Mouse (Mus musculus) testis, adult 2 months (tissue): Measurements from ENCODE around the gene Urb1.

Experiments
- CTCF ChIP-seq: fragments of 200-500 bp; IDR thresholded peaks from 2 replicates; pipeline ENCODE4 v1.5.1; 2012; ENCODE audit warnings: low read depth, mild to moderate bottlenecking, inconsistent platforms, low read length, moderate library complexity; ENCODE audit not compliant: control insufficient read depth, insufficient read depth, insufficient replicate concordance
- POLR2A ChIP-seq: fragments of 200-500 bp; IDR thresholded peaks from 2 replicates; pipeline ENCODE4 v1.6.1; 2012; ENCODE audit warnings: low read depth, mild to moderate bottlenecking, inconsistent platforms, low read length, moderate library complexity; ENCODE audit not compliant: control insufficient read depth

DNA sequence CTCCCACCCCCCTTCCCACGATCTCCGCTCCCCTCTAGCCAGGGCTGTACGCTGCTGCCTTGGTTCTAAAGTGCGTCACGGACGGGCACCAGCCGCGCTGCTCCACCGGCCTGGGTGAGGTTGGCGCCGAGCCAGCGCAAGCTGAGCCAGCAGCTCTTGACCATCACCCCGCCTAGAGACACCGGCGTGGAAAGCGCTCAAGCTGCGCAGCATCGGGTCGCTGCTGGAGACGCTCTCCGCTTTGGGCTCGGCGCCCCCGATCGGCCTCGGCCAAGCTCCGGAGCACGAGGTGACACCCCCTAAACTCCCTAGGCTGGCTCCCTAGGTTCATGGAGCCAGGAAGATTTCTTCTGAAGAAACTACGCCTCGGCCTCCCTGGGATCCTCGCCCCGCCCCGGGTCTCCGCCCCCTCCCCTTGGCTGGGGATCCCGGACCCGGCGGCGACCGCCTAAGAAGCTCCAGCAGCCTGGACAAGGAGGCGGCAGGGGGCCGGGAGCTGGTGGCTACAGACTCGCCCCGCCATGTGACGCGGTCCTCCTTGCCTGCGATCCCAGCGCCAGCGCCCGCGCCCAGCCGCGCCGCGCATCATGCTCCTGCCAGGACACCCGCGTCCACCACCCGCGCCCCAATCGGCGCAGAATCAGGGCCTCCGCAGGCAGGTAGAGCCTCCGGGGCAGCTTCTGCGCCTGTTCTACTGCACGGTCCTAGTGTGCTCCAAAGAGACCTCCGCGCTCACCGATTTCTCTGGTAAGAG is 20.6 kb upstream of the Urb1 start:
- TF ChIP-seq POLR2A: no peak
- no peak for TF ChIP-seq CTCF
